Mouse (Mus musculus) right cerebral cortex, postnatal 14 days (tissue): ENCODE data around the gene Tfip11.

Experiments used
- DNase-seq: peaks from one replicate; pipeline ENCODE4 v3.0.0; 2022

Gene Tfip11

GRCm38 (mm10) chr5:112324637-112325545 is 1.3 kb upstream of the Tfip11 start:
- no peak for DNase-seq

GRCm38 (mm10) chr5:112326446-112327009 is 370 bp downstream of the Tfip11 start:
- DNase-seq = no peak

GRCm38 (mm10) chr5:112327854-112328253 is 1.7 kb downstream of the Tfip11 start:
- DNase-seq = no peak

- no peak for DNase-seq
These were observed 3.8 kb downstream of the Tfip11 start for GRCm38 (mm10) chr5:112329805-112330564.

GRCm38 (mm10) chr5:112335473-112335872 is 9.3 kb downstream of the Tfip11 start:
- peak; percentile 54 for DNase-seq

- no peak for DNase-seq
These were observed 10.8 kb downstream of the Tfip11 start for GRCm38 (mm10) chr5:112337004-112337403.

- DNase-seq = no peak
These were observed 13.1 kb downstream of the Tfip11 start for GRCm38 (mm10) chr5:112339215-112339614.

GRCm38 (mm10) chr5:112342463-112343204 is 16.5 kb downstream of the Tfip11 start, which contains the start of the genes Srrd and Hps4:
TSS of gene Srrd (minus strand) at chr5:112343040.
TSS of gene Hps4 (plus strand) at chr5:112343083.
- peak; percentile 91 for DNase-seq

GRCm38 (mm10) chr5:112343205-112343595 is 17.0 kb downstream of the Tfip11 start:
- no peak for DNase-seq

- DNase-seq = no peak
These were observed 18.2 kb downstream of the Tfip11 start for GRCm38 (mm10) chr5:112344092-112344960.

GRCm38 (mm10) chr5:112346211-112346965 is 20.2 kb downstream of the Tfip11 start:
- DNase-seq = no peak

- no peak for DNase-seq
These were observed 23.0 kb downstream of the Tfip11 start for GRCm38 (mm10) chr5:112349169-112349568.

GRCm38 (mm10) chr5:112355493-112355892 is 29.3 kb downstream of the Tfip11 start:
- DNase-seq = no peak

GRCm38 (mm10) chr5:112355910-112356309 is 29.8 kb downstream of the Tfip11 start, which contains the start of gene Gm6583:
TSS of gene Gm6583 (minus strand) at chr5:112356033.
- no peak for DNase-seq

GRCm38 (mm10) chr5:112356322-112356721 is 30.2 kb downstream of the Tfip11 start:
- no peak for DNase-seq

GRCm38 (mm10) chr5:112359520-112359919 is 33.4 kb downstream of the Tfip11 start:
- no peak for DNase-seq

- no peak for DNase-seq
These were observed 33.9 kb downstream of the Tfip11 start for GRCm38 (mm10) chr5:112360077-112360476.

- DNase-seq = no peak
These were observed 38.1 kb downstream of the Tfip11 start for GRCm38 (mm10) chr5:112364184-112364797.

GRCm38 (mm10) chr5:112366879-112367278 is 40.7 kb downstream of the Tfip11 start:
- DNase-seq = no peak

- DNase-seq = no peak
These were observed 41.2 kb downstream of the Tfip11 start for GRCm38 (mm10) chr5:112367338-112367737.
